Mouse (Mus musculus): ENCODE data around the gene Mthfd2. TPM values are rescaled to one million over a fixed set of nuclear protein-coding genes. Genes with fewer than 3 reads are reported as not detected.

Gene Mthfd2
- polyA plus RNA-seq, 1 experiment = 5.2 TPM

DNA sequence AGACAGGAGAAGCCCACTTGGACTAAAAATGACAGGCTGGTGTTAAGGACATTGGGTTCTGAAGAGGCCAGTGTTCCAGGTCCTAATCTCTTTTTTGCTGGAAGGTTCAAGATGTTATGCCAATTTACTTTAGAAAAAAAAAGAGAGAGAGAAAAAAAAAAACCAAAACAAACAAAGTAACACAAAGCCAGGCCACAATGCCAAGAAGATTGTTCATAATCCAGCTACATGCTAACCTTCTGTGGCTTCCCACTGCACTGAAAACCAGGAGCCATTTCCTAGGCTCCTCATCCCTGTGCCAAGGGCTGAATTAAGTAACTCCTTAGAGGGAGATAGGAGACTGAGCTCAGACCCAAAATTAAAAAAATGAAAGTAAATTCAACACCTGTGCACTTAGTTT, 10.4 kb downstream of the Mthfd2 start:
- Histone ChIP-seq H3K4me3 (ENCODE audit: insufficient read depth, low read depth, low read length) (no peak overlapping the region), H3K27ac (replicated peaks; ENCODE audit: low read depth, low read length) (no peak overlapping the region), H3K4me1 (ENCODE audit: control insufficient read depth, insufficient read depth, insufficient read length, low read length) (no peaks in the 10 kb centered on the region)

DNA sequence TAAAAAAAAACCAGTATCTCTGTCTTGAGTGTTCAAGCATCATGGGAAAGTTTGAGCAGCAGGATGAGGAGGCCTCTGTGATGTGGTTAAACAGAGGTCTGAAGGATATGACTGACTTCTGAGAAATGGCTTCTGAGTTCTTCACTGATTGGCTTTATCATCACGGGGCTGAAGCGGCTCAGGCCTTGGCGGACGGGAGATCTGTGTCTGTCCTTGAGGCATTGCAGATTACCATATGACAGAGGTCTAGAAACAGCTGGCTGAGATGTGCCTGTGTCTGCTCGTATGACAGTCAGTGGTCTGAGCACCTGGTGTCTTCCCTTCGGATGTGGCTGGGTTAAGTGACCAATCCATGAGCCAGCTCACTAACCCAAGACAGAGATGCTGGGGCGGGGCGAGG, 13.2 kb downstream of the Mthfd2 start:
- H3K4me3 ChIP-seq (ENCODE audit: insufficient read depth, low read depth, low read length) = no peak overlapping the region

DNA sequence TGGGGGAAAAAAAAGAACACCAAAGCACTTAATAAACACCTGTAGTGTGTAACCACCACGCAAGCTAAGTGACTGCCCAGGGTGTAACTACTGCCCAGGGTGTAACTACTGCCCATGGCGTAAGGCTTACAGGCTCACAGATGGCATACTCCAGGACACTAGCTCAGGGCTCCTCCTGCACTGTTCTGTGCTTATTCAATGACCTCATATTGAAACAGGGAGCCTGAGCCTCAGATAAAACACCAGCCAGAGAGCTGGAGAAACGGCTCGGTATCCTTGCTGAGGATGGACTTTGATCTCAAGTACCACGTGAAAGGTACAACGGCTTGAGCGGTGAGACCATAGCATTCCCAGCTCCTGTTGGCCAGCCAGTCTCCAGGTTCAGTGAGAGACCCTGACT, 13.7 kb downstream of the Mthfd2 start:
- no peak overlapping the region for H3K4me3 ChIP-seq (ENCODE audit: insufficient read depth, low read depth, low read length)
- no peaks in the 10 kb centered on the region for H3K4me1 ChIP-seq (ENCODE audit: control insufficient read depth, insufficient read depth, insufficient read length, low read length)
- no peak overlapping the region for H3K27ac ChIP-seq (replicated peaks; ENCODE audit: low read depth, low read length)

More for the DNA sequence above, 13.2 kb downstream of the Mthfd2 start:
- Histone ChIP-seq H3K4me1 (ENCODE audit: control insufficient read depth, insufficient read depth, insufficient read length, low read length) (no peaks in the 10 kb centered on the region), H3K27ac (replicated peaks; ENCODE audit: low read depth, low read length) (no peak overlapping the region)

GRCm38 (mm10) chr6:83311206-83311605, 14.5 kb downstream of the Mthfd2 start:
- no peaks in the 10 kb centered on the region for H3K4me1 ChIP-seq (ENCODE audit: control insufficient read depth, insufficient read depth, insufficient read length, low read length)
- no peak overlapping the region for H3K4me3 ChIP-seq (ENCODE audit: insufficient read depth, low read depth, low read length)
- no peak overlapping the region for H3K27ac ChIP-seq (replicated peaks; ENCODE audit: low read depth, low read length)

DNA sequence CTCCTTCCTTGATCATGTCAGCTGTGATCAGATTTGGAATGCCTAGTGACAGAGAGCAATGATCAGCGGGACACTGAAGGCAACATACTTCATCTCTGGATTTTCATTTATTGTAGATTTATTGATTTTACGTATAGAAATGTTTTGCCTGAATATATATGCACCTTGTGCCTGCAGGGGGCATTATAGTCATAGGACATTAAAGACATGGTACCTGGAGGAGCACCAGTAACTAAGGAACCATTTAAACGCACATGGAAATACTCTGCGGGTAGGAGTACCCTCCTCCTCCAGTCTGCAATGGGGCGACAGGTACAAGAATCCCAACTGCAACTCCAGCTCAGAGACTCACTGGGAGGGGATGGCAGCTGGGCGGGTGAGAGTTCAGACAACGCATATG, 16.7 kb downstream of the Mthfd2 start:
- H3K4me1 ChIP-seq (ENCODE audit: control insufficient read depth, insufficient read depth, insufficient read length, low read length) = no peaks in the 10 kb centered on the region
- H3K4me3 ChIP-seq (ENCODE audit: insufficient read depth, low read depth, low read length) = no peak overlapping the region
- no peak overlapping the region for H3K27ac ChIP-seq (replicated peaks; ENCODE audit: low read depth, low read length)

GRCm38 (mm10) chr6:83302264-83302663, 23.4 kb downstream of the Mthfd2 start:
- no peak overlapping the region for H3K27ac ChIP-seq (replicated peaks; ENCODE audit: low read depth, low read length)
- no peak overlapping the region for H3K4me3 ChIP-seq (ENCODE audit: insufficient read depth, low read depth, low read length)
- no peaks in the 10 kb centered on the region for H3K4me1 ChIP-seq (ENCODE audit: control insufficient read depth, insufficient read depth, insufficient read length, low read length)

DNA sequence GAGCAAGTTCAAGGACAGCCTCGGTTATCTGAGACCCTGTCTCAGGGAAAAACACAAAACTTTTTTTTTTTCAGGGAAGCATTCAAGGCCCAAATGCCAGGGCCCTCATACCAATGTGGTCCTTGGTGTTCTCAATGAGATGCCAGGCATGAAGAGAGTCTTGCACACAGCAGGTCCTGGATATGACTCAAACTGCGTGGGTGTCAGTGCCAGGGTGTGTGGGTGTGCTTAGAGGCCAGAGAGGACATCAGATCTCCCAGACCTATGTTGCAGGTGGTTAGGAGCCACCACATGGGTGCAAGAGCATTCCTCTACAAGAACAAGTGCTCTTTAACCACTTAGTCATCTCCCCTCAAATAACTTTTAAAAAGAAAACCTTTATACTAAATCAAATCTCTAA, 24.4 kb downstream of the Mthfd2 start:
- Histone ChIP-seq H3K4me3 (ENCODE audit: insufficient read depth, low read depth, low read length) (no peak overlapping the region), H3K27ac (replicated peaks; ENCODE audit: low read depth, low read length) (no peak overlapping the region), H3K4me1 (ENCODE audit: control insufficient read depth, insufficient read depth, insufficient read length, low read length) (no peaks in the 10 kb centered on the region)

- Histone ChIP-seq H3K4me3 (ENCODE audit: insufficient read depth, low read depth, low read length) (no peak overlapping the region), H3K27ac (replicated peaks; ENCODE audit: low read depth, low read length) (no peak overlapping the region), H3K4me1 (ENCODE audit: control insufficient read depth, insufficient read depth, insufficient read length, low read length) (no peaks in the 10 kb centered on the region)
Measured at GRCm38 (mm10) chr6:83300447-83301229, 25.1 kb downstream of the Mthfd2 start.

DNA sequence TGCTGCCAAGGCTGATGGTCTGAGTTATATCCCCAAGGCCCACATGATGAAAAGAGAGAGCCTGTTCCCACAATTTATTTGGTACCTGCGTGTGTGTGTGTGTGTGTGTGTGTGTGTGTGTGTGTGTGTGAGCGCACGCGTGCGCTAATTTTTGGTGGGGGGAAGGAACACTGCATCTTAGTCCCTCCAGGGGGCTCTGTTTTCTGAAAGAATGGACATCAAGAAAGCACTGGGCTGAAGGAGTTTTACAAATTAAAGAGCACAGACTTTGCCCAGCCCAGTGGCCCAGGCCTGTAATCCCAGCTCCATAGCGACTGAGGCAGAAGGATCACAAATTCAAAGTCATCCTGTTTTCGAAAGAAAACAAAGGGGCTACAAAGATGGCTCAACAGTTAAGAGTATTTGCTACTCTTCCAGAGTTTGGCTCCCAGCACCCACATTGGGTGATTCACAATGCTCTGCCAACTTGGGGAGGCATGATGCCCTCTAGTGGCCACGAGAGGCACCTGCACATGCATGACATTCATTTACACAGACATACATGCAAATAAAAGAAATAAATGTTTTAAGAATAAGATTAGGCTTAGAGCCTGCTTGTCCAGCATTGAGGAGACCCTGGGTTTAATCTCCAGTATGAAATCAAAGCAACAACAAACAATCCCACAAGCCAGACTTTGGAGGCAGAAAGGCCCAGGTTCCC, 45.3 kb downstream of the Mthfd2 start:
- Histone ChIP-seq H3K4me1 (ENCODE audit: control insufficient read depth, insufficient read depth, insufficient read length, low read length) (no peaks in the 10 kb centered on the region), H3K4me3 (ENCODE audit: insufficient read depth, low read depth, low read length) (no peak overlapping the region), H3K27ac (replicated peaks; ENCODE audit: low read depth, low read length) (no peak overlapping the region)

DNA sequence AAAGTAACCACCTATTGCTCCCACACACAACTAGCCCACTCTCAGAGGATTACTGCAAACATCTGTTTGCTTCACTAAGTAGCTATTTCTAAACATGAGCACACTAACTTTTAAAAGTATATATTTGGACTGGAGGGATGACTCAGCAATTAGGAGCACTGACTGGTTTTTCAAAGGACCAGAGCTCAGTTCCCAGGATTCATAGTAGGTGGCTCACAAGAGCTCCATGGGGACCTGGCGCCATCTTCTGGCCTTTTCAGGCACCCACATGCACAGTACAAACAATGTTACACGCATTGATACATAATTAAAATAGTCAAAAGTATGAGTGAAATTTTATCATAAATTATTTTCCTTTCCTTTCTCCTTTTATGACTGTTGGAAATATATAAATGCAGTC, 46.8 kb downstream of the Mthfd2 start:
- H3K4me1 ChIP-seq (ENCODE audit: control insufficient read depth, insufficient read depth, insufficient read length, low read length) = no peaks in the 10 kb centered on the region
- no peak overlapping the region for H3K4me3 ChIP-seq (ENCODE audit: insufficient read depth, low read depth, low read length)
- H3K27ac ChIP-seq (replicated peaks; ENCODE audit: low read depth, low read length) = no peak overlapping the region

- Histone ChIP-seq H3K4me3 (ENCODE audit: insufficient read depth, low read depth, low read length) (no peak overlapping the region), H3K4me1 (ENCODE audit: control insufficient read depth, insufficient read depth, insufficient read length, low read length) (no peaks in the 10 kb centered on the region), H3K27ac (replicated peaks; ENCODE audit: low read depth, low read length) (no peak overlapping the region)
Measured at GRCm38 (mm10) chr6:83277151-83277550, 48.6 kb downstream of the Mthfd2 start.

DNA sequence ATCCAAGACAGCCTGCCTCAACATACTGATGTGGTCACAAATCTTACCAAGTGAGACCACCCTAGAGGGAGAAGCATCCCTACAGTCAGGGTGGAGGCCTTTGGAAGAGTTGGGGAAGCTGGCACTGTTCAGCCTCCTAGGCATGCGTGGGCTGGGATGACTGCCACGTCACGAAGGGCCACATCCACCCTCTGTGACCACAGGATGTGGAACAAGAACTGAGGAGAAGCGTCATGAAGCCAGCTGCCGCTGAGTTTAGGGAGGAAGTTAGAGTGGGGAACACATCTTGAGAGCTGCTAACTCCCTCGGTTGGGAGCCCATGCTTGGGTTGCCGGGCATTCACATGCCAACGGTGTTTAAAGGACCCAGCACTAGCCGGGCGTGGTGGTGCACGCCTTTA, 52.0 kb downstream of the Mthfd2 start:
- Histone ChIP-seq H3K4me3 (ENCODE audit: insufficient read depth, low read depth, low read length) (no peak overlapping the region), H3K4me1 (ENCODE audit: control insufficient read depth, insufficient read depth, insufficient read length, low read length) (no peaks in the 10 kb centered on the region), H3K27ac (replicated peaks; ENCODE audit: low read depth, low read length) (no peak overlapping the region)

DNA sequence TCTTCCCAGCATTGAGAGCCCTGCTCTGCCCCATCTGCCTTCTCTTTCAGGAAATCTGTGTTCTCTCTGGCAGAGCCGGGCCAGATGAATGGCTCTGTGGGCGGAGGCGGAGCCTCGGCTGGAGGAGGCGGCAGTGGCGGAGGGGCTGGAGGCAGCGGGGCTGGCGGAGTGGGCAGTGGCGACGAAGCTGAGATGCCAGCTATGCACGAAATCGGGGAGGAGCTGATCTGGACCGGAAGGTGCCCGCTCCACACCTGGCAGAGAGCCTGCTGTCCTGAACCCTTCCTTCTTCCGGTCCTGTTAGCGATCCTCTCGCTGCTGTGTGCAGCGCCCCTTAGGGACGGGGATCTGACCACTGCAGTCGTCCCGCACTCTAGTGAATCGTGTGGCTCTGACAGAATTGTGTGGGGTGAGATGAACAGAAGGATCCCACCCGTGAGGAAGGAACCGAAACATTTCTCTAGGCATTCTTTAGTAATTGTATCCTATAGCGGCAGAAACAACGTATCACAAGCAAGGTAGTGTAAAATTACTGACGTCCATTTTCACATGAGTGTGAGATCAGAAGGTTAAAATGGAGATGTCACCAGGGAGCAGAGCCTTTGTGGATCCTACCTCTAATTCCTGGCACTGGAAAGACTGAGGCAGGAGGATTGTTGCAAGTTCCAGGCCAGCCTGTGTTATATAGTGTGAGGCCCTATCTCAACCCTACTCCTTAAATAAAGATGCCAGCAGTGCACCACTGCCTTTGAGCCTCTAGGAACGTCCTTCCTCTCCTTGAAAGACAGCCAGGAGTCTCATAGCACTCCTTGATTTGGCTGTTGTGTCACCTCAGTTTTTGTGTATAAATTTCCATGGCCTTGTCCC, 57.3 kb downstream of the Mthfd2 start:
- no peak overlapping the region for H3K27ac ChIP-seq (replicated peaks; ENCODE audit: low read depth, low read length)
- H3K4me3 ChIP-seq (ENCODE audit: insufficient read depth, low read depth, low read length) = peak overlapping the region; percentile 52
- H3K4me1 ChIP-seq (ENCODE audit: control insufficient read depth, insufficient read depth, insufficient read length, low read length) = no peaks in the 10 kb centered on the region

- H3K4me3 ChIP-seq (ENCODE audit: insufficient read depth, low read depth, low read length) = no peak overlapping the region
- no peaks in the 10 kb centered on the region for H3K4me1 ChIP-seq (ENCODE audit: control insufficient read depth, insufficient read depth, insufficient read length, low read length)
- no peak overlapping the region for H3K27ac ChIP-seq (replicated peaks; ENCODE audit: low read depth, low read length)
Measured at GRCm38 (mm10) chr6:83267616-83268015, 58.1 kb downstream of the Mthfd2 start.

- no peak overlapping the region for H3K4me3 ChIP-seq (ENCODE audit: insufficient read depth, low read depth, low read length)
- H3K27ac ChIP-seq (replicated peaks; ENCODE audit: low read depth, low read length) = no peak overlapping the region
- no peaks in the 10 kb centered on the region for H3K4me1 ChIP-seq (ENCODE audit: control insufficient read depth, insufficient read depth, insufficient read length, low read length)
Measured at GRCm38 (mm10) chr6:83265653-83266052, 60.1 kb downstream of the Mthfd2 start.

All from brown adipose tissue, adult 24 weeks (tissue).